Comparison of ENCODE assay signal across 33 mouse cellular contexts in genomic region chr11:105029525-105029924, GRCm38 (mm10). TPM values are rescaled to one million over a fixed set of nuclear protein-coding genes. Genes with fewer than 3 reads are reported as not detected.
DNase-seq lines count a peak whose midpoint lies in the region; ATAC-seq and TF ChIP-seq lines count a peak whose summit lies in the region.
"Had no signal": no experiment of that assay in that cellular context is flagged by ENCODE, and none has a peak within 500 bp of the region (broad histone marks: within the 10 kb centered on the region; RNA-seq: fewer than 3 reads in every experiment).

No protein-coding gene starts in this region.

- H3K4me2 ChIP-seq in heart, embryonic 11.5 days: peak overlapping the region; percentile 35
- peak overlapping the region; percentile 66 for H3K4me2 ChIP-seq in liver, embryonic 13.5 days
- H3K4me2 ChIP-seq in liver, embryonic 16.5 days (ENCODE audit: low read depth, low read length): peak overlapping the region; percentile 59
- H3K4me2 ChIP-seq in midbrain, postnatal 0 days (ENCODE audit: low read depth, low read length, poor library complexity, severe bottlenecking): no peak overlapping the region
- H3K4me2 ChIP-seq: embryonic facial prominence, embryonic 12.5 days; embryonic facial prominence, embryonic 15.5 days; hindbrain, embryonic 14.5 days had no signal

- peaks cover 7% of the 10 kb centered on the region for H3K4me1 ChIP-seq in heart, embryonic 11.5 days (ENCODE audit: control insufficient read depth, insufficient read depth, low read length)
- peaks cover 46% of the 10 kb centered on the region for H3K4me1 ChIP-seq in liver, embryonic 13.5 days (replicated peaks)
- H3K4me1 ChIP-seq in liver, embryonic 16.5 days (ENCODE audit: control insufficient read depth, low read depth, low read length): peaks cover 24% of the 10 kb centered on the region
- H3K4me1 ChIP-seq in midbrain, postnatal 0 days (ENCODE audit: insufficient read depth, low read length): no peaks in the 10 kb centered on the region
- H3K4me1 ChIP-seq: embryonic facial prominence, embryonic 12.5 days; embryonic facial prominence, embryonic 15.5 days had no signal

- 58% methylated on average over 8 of the region's 8 CpGs for WGBS in heart, embryonic 11.5 days (ENCODE audit: insufficient replicate concordance)
- 57% methylated on average over 8 of the region's 8 CpGs for WGBS in liver, embryonic 13.5 days (ENCODE audit: insufficient replicate concordance)
- WGBS in liver, embryonic 16.5 days (ENCODE audit: insufficient replicate concordance): 56% methylated on average over 8 of the region's 8 CpGs
- 90% methylated on average over 8 of the region's 8 CpGs for WGBS in midbrain, postnatal 0 days

- H3K36me3 ChIP-seq in heart, embryonic 11.5 days (ENCODE audit: control insufficient read depth, insufficient read depth, low read length): no peaks in the 10 kb centered on the region
- H3K36me3 ChIP-seq in liver, embryonic 13.5 days: no peaks in the 10 kb centered on the region
- H3K36me3 ChIP-seq in liver, embryonic 16.5 days (ENCODE audit: control insufficient read depth, insufficient read depth): no peaks in the 10 kb centered on the region
- no peaks in the 10 kb centered on the region for H3K36me3 ChIP-seq in midbrain, postnatal 0 days (ENCODE audit: insufficient read depth, low read length)
- H3K36me3 ChIP-seq: embryonic facial prominence, embryonic 12.5 days; embryonic facial prominence, embryonic 15.5 days had no signal

- H3K9ac ChIP-seq in heart, embryonic 11.5 days (ENCODE audit: low read depth, low read length): no peak overlapping the region
- peak overlapping the region; percentile 26; the same call in 1 of the 2 replicates for H3K9ac ChIP-seq in liver, embryonic 13.5 days
- no peak overlapping the region for H3K9ac ChIP-seq in liver, embryonic 16.5 days (ENCODE audit: low read depth, low read length)
- no peak overlapping the region for H3K9ac ChIP-seq in midbrain, postnatal 0 days (replicated peaks; ENCODE audit: low read length, poor library complexity, severe bottlenecking)
- H3K9ac ChIP-seq: embryonic facial prominence, embryonic 12.5 days; embryonic facial prominence, embryonic 15.5 days; forebrain, postnatal 0 days; hindbrain, embryonic 14.5 days had no signal

- H3K9me3 ChIP-seq in heart, embryonic 11.5 days (replicated peaks; ENCODE audit: control insufficient read depth, low read length): no peaks in the 10 kb centered on the region
- H3K9me3 ChIP-seq in liver, embryonic 13.5 days (replicated peaks): no peaks in the 10 kb centered on the region
- no peaks in the 10 kb centered on the region for H3K9me3 ChIP-seq in liver, embryonic 16.5 days (replicated peaks; ENCODE audit: control insufficient read depth, low read length)
- H3K9me3 ChIP-seq in midbrain, postnatal 0 days (ENCODE audit: low read length): no peaks in the 10 kb centered on the region
- H3K9me3 ChIP-seq: embryonic facial prominence, embryonic 12.5 days; embryonic facial prominence, embryonic 15.5 days had no signal

- no peak for DNase-seq in heart, adult 9 months (ENCODE audit: low spot score in 2 of 2)
- DNase-seq in A20 (ENCODE audit: low read depth, low spot score): peak; percentile 78
- DNase-seq in liver, embryonic 13.5 days: no peak
- no peak for DNase-seq in midbrain, postnatal 0 days (ENCODE audit: low spot score)
- DNase-seq in embryo, embryonic 11 days: no peak
- DNase-seq in cerebellum, postnatal 4 days (ENCODE audit: low spot score in 2 of 2): no peak
- DNase-seq: adrenal gland, adult 8-10 months; adrenal gland, postnatal 25 days; cerebellum, adult 11-12 months; cerebellum, adult 8-10 months; cerebellum, postnatal 10 days; cerebellum, postnatal 36 days; forebrain, postnatal 0 days; gastrocnemius, adult 2 months; gastrocnemius, postnatal 14 days had no signal

- TF ChIP-seq CTCF in midbrain, postnatal 0 days (IDR thresholded peaks at IDR 0.05): no peak

- ATAC-seq in heart, embryonic 11.5 days (replicated peaks; ENCODE audit: insufficient number of reproducible peaks, low FRiP score, low TSS enrichment): no peak
- no peak for ATAC-seq in liver, embryonic 13.5 days (ENCODE audit: low read depth)
- no peak for ATAC-seq in liver, embryonic 16.5 days (ENCODE audit: low read depth)
- no peak for ATAC-seq in midbrain, postnatal 0 days (ENCODE audit: low FRiP score)
- ATAC-seq: activated CD4-positive, CD25-positive, alpha-beta regulatory T cell, adult 4 months; CD4-positive, CD25-positive, alpha-beta regulatory T cell, adult 4 months; forebrain, embryonic 14.5 days; forebrain, postnatal 0 days; hindbrain, postnatal 0 days; inflammation-experienced regulatory T-cells, adult 6 months had no signal

- H3K27me3 ChIP-seq in heart, embryonic 11.5 days (ENCODE audit: control insufficient read depth, insufficient read depth, low read length): no peaks in the 10 kb centered on the region
- H3K27me3 ChIP-seq in liver, embryonic 13.5 days: no peaks in the 10 kb centered on the region
- no peaks in the 10 kb centered on the region for H3K27me3 ChIP-seq in liver, embryonic 16.5 days (ENCODE audit: control insufficient read depth, insufficient read depth, low read depth, low read length)
- no peaks in the 10 kb centered on the region for H3K27me3 ChIP-seq in midbrain, postnatal 0 days (ENCODE audit: insufficient read depth, low read length)
- H3K27me3 ChIP-seq: embryonic facial prominence, embryonic 12.5 days; embryonic facial prominence, embryonic 15.5 days had no signal

- no peak overlapping the region for H3K4me3 ChIP-seq in heart, embryonic 11.5 days (ENCODE audit: low read depth, low read length)
- H3K4me3 ChIP-seq in liver, embryonic 13.5 days (replicated peaks): 0 out of 2 replicates have a peak overlapping the region, but pooled peaks have one; percentile 14
- H3K4me3 ChIP-seq in liver, embryonic 16.5 days (ENCODE audit: low read depth, low read length): peak overlapping the region; percentile 31; the same call in 1 of the 2 replicates
- H3K4me3 ChIP-seq in midbrain, postnatal 0 days (ENCODE audit: low read depth, low read length): no peak overlapping the region
- H3K4me3 ChIP-seq: embryonic facial prominence, embryonic 12.5 days; embryonic facial prominence, embryonic 15.5 days; gastrocnemius, adult 2 months had no signal

- no peak overlapping the region for H3K27ac ChIP-seq in heart, embryonic 11.5 days (ENCODE audit: low read depth, low read length)
- peak overlapping the region; percentile 56 for H3K27ac ChIP-seq in liver, embryonic 13.5 days
- H3K27ac ChIP-seq in liver, embryonic 16.5 days (ENCODE audit: low read length): peak overlapping the region; percentile 67
- no peak overlapping the region for H3K27ac ChIP-seq in midbrain, postnatal 0 days (ENCODE audit: low read depth, low read length)
- H3K27ac ChIP-seq: embryonic facial prominence, embryonic 12.5 days; embryonic facial prominence, embryonic 15.5 days; gastrocnemius, adult 2 months; hindbrain, embryonic 14.5 days; hindbrain, postnatal 0 days had no signal

RNA-seq across cellular contexts. Expression of gene Efcab3, which starts 33.9 kb away (rescaled TPM):
- polyA plus RNA-seq in heart, embryonic 11.5 days (2014; fragmentation: Nextera tagmentation; extraction: Ambion mirVana): not detected in 2 replicates
- polyA plus RNA-seq in liver, embryonic 13.5 days (2015; fragmentation: Nextera tagmentation; extraction: Ambion mirVana): 0.17 and 0.19 TPM in 2 replicates
- 0.13 and 0.15 TPM in 2 replicates for polyA plus RNA-seq in liver, embryonic 16.5 days (2015; fragmentation: Nextera tagmentation; extraction: Ambion mirVana)
- not detected in 2 replicates for total RNA-seq in midbrain, postnatal 0 days (2014; rRNA removed)
- polyA plus RNA-seq in midbrain, postnatal 0 days (2015; fragmentation: Nextera tagmentation; extraction: Ambion mirVana): 0.28 TPM in 1 of 2 replicates, not detected in the other
- total RNA-seq: forebrain, postnatal 0 days; gastrocnemius, adult 2 months; gastrocnemius, postnatal 14 days; gastrocnemius, postnatal 4 days; heart, adult 8-10 months; heart, postnatal 25 days; hematopoietic stem cell, adult 5-6 weeks; hindbrain, postnatal 0 days had no signal
- polyA plus RNA-seq: activated CD4-positive, CD25-positive, alpha-beta regulatory T cell, adult 4 months; C2C12; CD4-positive, CD25-positive, alpha-beta regulatory T cell, adult 4 months; embryonic facial prominence, embryonic 12.5 days; embryonic facial prominence, embryonic 15.5 days; forebrain, embryonic 11.5 days; forebrain, embryonic 14.5 days; heart, embryonic 14.5 days; heart, postnatal 0 days; hindbrain, embryonic 14.5 days; inflammation-experienced regulatory T-cells, adult 6 months had no signal

Comparison
In these comparisons a context has a peak if more than half of its experiments do, and no peak if none do; other contexts are left out.
1. H3K27ac ChIP-seq: peak in liver, embryonic 13.5 days (single experiment) and liver, embryonic 16.5 days (single experiment); none in heart, embryonic 11.5 days (single experiment) and midbrain, postnatal 0 days (single experiment).
2. H3K4me3 ChIP-seq: peak in liver, embryonic 13.5 days (single experiment) and liver, embryonic 16.5 days (single experiment); none in heart, embryonic 11.5 days (single experiment) and midbrain, postnatal 0 days (single experiment).